Mouse (Mus musculus): ENCODE measurements at regions not wholly inside any gene's neighbourhood (a gene's known extent, or its start where the extent isn't known, plus 50 kb on each side); places are given as distances from the start of the nearest gene placed in this dataset.

DNA sequence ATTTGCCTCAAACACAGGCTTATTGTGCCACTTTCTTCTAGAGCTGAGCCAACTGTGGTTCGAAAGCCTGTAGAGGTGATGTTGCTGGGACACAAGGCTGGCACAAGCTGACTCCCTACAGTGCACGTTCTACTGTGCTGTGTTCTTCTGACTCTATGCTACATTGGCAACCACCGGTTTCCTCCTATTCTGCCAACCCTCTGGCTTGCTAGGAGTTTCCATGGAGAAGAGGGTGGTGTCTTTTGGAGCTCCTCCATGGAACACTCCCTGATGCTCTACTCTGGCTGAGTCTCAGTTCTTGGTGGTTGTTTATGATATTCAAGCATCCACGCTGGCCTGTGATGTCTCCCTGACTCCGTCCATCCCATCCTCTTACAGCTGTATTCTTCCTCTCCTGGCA, 124.9 kb upstream of the Nmur2 start:
- DNase-seq (ENCODE audit: low spot score), result no peak

DNA sequence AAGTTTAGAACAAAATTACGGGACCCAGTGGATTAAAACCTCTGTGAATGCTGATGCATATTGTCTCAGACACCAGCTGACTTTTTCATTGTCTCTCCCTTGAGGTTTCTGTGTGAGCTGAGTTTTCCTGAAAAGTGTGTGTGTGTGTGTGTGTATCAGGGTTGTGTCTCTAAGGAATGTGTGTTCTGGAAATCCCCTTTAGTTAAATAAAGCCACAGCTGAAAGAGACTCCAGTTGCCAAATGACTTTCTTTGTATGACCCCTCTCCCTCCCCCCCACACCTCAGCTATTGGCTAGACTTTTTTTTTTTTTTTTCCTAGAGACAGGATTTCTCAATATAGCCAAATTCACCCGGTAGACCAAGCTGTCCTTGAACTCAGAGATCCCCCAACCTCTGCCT, 119.5 kb upstream of the Nmur2 start:
- no peak for DNase-seq (ENCODE audit: low spot score)

DNA sequence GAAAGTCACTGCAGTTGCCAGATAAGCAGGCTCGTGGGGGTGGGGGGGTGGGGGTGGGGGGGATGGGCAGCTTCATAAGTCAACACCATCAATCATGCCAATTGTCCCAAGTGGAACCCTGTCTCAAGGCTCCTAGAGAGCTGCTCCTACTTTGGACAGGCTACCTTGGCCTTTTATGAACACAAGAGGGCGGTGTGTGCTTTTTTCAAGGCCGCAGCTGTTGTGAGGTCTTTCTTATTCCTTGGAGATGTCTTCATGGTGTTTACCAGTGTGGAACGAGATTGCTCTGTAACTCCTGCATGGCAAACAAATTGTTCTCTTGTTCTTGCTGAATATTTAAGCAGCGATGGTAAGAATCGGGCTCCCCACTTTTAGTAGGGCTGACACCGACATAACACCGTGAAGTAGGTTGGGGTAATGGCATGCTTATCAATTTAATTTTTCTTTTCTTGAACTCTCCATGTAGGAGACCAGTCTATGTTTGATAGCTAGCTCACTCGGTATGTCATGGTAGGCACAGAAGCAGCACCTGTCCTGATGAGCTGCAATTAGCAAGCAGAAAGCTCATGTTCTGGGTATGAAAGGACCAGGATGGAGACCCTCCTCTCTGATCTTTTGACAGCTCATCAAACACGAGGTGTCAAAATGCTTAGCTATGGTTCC, 118.7 kb upstream of the Nmur2 start:
- DNase-seq (ENCODE audit: low spot score), result no peak

DNA sequence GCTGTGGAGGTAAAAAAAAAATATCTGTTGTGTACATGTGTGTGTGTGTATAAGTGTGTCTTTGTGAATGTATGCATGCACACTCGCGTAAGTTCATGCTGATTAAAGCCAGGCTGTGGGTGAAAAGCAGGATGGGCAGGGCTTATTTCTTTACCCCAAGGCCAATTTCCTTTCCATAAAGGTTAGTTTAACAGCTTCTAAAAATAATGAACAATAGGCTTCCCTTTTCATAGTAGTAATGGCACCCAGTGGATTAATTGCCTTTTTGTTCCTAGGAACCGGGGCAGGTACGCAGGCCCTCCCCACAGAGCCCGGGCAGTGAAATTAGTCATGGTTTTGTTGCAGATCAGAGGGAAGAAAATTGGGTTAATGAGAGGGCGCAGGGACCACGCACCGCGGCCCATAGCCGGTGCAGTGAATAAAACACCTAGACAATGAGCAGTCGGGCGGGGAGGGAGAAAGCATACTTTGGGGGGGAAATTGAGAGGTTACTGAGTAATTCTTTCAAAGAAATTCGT, 110.1 kb upstream of the Nmur2 start:
- DNase-seq (ENCODE audit: low spot score), result no peak

DNA sequence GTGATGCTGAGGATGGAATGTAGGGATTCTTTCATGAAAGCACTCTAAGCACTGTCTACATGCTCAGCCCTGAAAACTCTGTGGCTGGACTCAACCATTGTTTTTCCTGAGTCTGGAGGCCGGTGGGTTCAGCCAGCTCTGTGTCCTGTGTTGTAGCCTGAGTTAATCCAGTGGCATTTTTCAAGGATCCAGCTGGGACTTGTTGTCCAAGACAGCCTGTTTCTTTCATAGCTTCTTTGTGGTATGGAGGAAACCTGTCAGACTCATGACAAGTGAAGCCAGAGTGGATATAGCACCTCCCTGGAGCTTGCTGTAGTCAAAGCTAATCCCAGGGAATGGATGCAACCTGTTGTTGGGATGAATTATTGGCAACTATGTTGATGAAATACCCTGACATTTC, 108.9 kb upstream of the Nmur2 start:
- DNase-seq (ENCODE audit: low spot score), result no peak

DNA sequence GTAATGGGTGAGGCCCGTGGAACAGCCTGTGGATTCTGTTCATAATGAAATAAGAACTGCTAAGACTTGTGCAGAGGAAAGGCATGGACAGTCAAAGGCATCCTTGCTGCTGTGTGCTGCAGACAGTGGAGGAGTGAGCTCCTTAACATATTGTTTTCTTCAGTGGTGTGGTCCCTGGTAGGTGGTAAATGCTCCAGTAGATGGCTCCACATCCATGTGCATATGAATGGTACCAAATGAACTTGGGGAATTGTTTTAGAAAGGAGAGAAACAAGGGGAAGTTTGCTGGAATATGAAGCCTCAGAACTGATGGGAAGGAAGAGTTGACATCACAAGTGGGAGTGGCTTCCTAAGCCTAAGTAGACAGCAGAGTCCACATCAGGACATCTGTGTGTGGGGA, 108.1 kb upstream of the Nmur2 start:
- no peak for DNase-seq (ENCODE audit: low spot score)

- DNase-seq (ENCODE audit: low spot score), result no peak
These were observed 105.9 kb upstream of the Nmur2 start for GRCm38 (mm10) chr11:56146708-56147107.

DNA sequence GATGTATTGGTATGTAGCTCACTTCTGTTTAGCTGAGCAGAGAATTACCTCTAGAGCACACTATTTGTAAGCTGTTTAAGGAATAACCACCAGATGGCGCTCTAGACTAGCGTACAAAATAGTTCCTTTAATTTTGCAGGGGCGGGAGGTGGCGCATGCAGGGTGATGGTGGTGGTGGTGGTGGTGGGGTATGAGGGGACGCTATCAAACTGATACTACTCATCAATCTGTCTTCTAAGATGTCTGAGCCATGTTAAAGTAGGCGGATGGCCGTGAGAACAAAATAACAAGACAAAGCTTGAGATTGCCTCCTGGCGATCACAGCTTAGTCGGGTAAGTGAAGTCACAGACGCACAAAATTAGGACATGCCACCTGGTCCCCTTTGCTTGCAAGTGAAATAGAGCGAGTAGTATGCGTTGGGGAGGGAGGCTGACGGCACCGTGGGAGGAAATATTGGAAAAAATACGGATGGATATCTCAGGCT, 90.6 kb upstream of the Nmur2 start:
- no peak for DNase-seq (ENCODE audit: low spot score)

DNA sequence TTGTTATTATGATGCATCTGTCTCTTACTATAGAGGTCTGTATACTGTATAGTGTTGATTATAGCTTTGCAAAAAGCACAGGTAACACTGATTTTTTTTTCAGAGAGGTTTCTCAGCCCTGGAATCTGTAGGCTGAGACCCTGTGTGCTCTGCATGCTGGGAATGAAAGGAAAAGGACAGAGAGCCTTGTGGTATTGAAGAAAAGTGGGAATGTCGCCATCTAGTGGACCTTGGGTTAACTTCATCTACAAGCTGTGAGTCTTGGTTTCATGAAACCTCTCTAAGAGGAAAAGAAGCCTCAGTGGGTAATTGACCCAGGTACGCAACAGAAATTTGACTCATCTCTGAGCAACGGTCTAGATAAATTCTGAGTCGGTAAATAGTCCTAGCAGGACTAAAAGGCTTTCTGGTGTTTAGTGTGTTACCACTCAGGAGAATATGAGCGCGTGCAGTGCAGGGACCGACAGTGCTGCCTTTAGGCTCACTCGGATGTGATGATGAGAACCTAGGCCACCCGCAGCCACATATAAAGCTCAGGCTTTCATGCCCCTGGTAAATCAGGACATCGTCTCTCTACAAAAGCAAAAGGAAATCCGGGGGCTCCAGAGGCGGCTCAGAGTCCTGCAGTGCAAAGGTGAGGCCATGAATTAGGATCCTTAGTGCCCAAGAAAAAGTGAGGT, 75.9 kb upstream of the Nmur2 start:
- DNase-seq (ENCODE audit: low spot score), result no peak

DNA sequence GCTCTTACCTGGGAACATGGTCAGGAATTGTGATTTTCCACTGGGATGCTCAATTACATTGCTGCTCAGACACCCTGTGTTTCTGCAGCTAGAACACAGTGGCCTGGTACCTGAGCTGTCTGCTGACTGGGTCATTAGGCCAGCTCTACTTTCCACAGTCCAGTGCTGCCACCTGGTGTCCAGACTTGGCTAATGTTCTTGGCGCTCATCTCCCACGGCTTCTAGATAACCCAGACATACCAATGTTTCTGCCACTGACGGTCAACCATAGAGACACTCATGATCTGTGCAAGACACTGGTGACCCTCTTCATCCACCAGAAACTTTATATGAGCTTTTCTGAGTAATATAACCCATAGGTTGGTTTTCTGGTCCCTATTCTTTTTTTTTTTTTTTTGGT, 67.1 kb upstream of the Nmur2 start:
- peak; percentile 2 for DNase-seq (ENCODE audit: low spot score)

- no peak for DNase-seq (ENCODE audit: low spot score)
These were observed 64.8 kb upstream of the Nmur2 start for GRCm38 (mm10) chr11:56105632-56106031.

GRCm38 (mm10) chr11:56092891-56093290, 52.1 kb upstream of the Nmur2 start:
- no peak for DNase-seq (ENCODE audit: low spot score)

Measured in spleen, adult 12 weeks (tissue).